In the genomic region with DNA sequence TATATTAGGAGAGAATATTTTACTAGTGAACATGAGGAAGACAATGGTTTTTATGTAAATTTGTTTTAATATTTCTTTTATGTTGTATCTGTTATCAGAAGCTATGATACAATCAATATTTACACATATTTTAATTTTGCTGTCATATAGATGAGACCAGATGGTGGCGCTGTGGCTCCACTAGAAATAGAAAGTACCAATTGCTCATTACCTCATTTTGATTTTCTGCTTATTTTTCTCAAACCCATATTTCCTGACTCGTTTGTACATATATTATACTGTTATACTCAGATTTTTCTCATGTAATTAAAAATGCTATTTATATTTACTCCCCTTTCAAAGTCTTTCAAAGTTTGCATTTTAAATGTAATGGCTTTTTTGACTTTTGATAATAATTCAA, we compare ENCODE assay signal across 10 mouse cellular contexts.
DNase-seq lines count a peak whose midpoint lies in the region; ATAC-seq and TF ChIP-seq lines count a peak whose summit lies in the region.
"Had no signal": no experiment of that assay in that cellular context is flagged by ENCODE, and none has a peak within 500 bp of the region (broad histone marks: within the 10 kb centered on the region; RNA-seq: fewer than 3 reads in every experiment).

No protein-coding gene starts in this region.

- peak; percentile 84 for TF ChIP-seq CTCF in intestine, postnatal 0 days (IDR thresholded peaks at IDR 0.05; ENCODE audit: low read depth)
- TF ChIP-seq CTCF in G1E (IDR thresholded peaks at IDR 0.05; ENCODE audit: low read depth, low read length), result 0 out of 2 replicates have a peak, but pooled peaks have one; percentile 15

- no peak for ATAC-seq in intestine, postnatal 0 days
- no peak for ATAC-seq in intestine, embryonic 16.5 days
- no peak for ATAC-seq in G1E (ENCODE audit: extremely low read depth, insufficient number of reproducible peaks, low FRiP score, poor library complexity, severe bottlenecking)
- no peak for ATAC-seq in monocyte, adult 5-6 weeks (replicated peaks; ENCODE audit: insufficient number of reproducible peaks, low FRiP score, low TSS enrichment, poor library complexity, severe bottlenecking)

- no peaks in the 10 kb centered on the region for H3K4me1 ChIP-seq in intestine, postnatal 0 days (replicated peaks; ENCODE audit: control insufficient read depth, insufficient read depth, low read length)
- no peaks in the 10 kb centered on the region; the same call in 1 of the 2 replicates for H3K4me1 ChIP-seq in intestine, embryonic 16.5 days (ENCODE audit: control insufficient read depth, insufficient read depth, low read length)
- no peaks in the 10 kb centered on the region for H3K4me1 ChIP-seq in G1E (ENCODE audit: insufficient read depth, low read depth, low read length)
- H3K4me1 ChIP-seq: embryonic facial prominence, embryonic 12.5 days; limb, embryonic 15.5 days had no signal

- H3K4me2 ChIP-seq in intestine, postnatal 0 days (replicated peaks; ENCODE audit: low read depth), result no peak overlapping the region
- no peak overlapping the region for H3K4me2 ChIP-seq in intestine, embryonic 16.5 days (ENCODE audit: low read depth, low read length)
- H3K4me2 ChIP-seq: embryonic facial prominence, embryonic 12.5 days; limb, embryonic 15.5 days had no signal

- no peak overlapping the region for H3K27ac ChIP-seq in intestine, postnatal 0 days (ENCODE audit: low read depth, low read length)
- H3K27ac ChIP-seq in intestine, embryonic 16.5 days (ENCODE audit: low read length), result no peak overlapping the region
- H3K27ac ChIP-seq: embryonic facial prominence, embryonic 12.5 days; limb, embryonic 15.5 days had no signal

- no peaks in the 10 kb centered on the region for H3K36me3 ChIP-seq in intestine, postnatal 0 days (ENCODE audit: control insufficient read depth, insufficient read depth)
- H3K36me3 ChIP-seq in intestine, embryonic 16.5 days (ENCODE audit: control insufficient read depth, insufficient read depth, low read length), result no peaks in the 10 kb centered on the region
- H3K36me3 ChIP-seq in G1E (replicated peaks), result no peaks in the 10 kb centered on the region
- H3K36me3 ChIP-seq: embryonic facial prominence, embryonic 12.5 days; limb, embryonic 15.5 days had no signal

- no peaks in the 10 kb centered on the region for H3K9me3 ChIP-seq in intestine, postnatal 0 days (ENCODE audit: control insufficient read depth)
- H3K9me3 ChIP-seq in intestine, embryonic 16.5 days (ENCODE audit: control insufficient read depth, low read length), result no peaks in the 10 kb centered on the region
- H3K9me3 ChIP-seq in G1E (replicated peaks), result no peaks in the 10 kb centered on the region
- H3K9me3 ChIP-seq: embryonic facial prominence, embryonic 12.5 days; limb, embryonic 15.5 days had no signal

- no peak overlapping the region for H3K4me3 ChIP-seq in intestine, postnatal 0 days (ENCODE audit: low read depth, low read length)
- H3K4me3 ChIP-seq in intestine, embryonic 16.5 days (ENCODE audit: low read length), result no peak overlapping the region
- no peak overlapping the region for H3K4me3 ChIP-seq in G1E (ENCODE audit: low read depth, low read length)
- H3K4me3 ChIP-seq: embryonic facial prominence, embryonic 12.5 days; limb, embryonic 15.5 days had no signal

- H3K9ac ChIP-seq in intestine, postnatal 0 days (ENCODE audit: low read depth, low read length), result no peak overlapping the region
- no peak overlapping the region for H3K9ac ChIP-seq in intestine, embryonic 16.5 days (ENCODE audit: low read depth, low read length)
- H3K9ac ChIP-seq: embryonic facial prominence, embryonic 12.5 days; limb, embryonic 15.5 days had no signal

- WGBS in intestine, postnatal 0 days, result 3% methylated on average over 2 of the region's 2 CpGs
- 5% methylated on average over 2 of the region's 2 CpGs for WGBS in intestine, embryonic 16.5 days

- intact Hi-C loops in left cerebral cortex, postnatal 10 days (cut with DNase I), result loop anchor here (2.0 to 10.0 kb wide), 3 partner anchors 569 to 1022 kb away; no protein-coding TSS in a partner anchor

- DNase-seq in G1E (ENCODE audit: low spot score), result no peak
- DNase-seq in adrenal gland, postnatal 36 days, result peak; percentile 15 to 41
- peak; percentile 61 for DNase-seq in gastrocnemius, postnatal 10 days
- DNase-seq in left cerebral cortex, postnatal 10 days (ENCODE audit: extremely low spot score in 1 of 2, low spot score in 2 of 2), result peak; percentile 23 to 63
- DNase-seq in retina, postnatal 7 days (ENCODE audit: low read depth, low spot score), result peak; percentile 29

- no peaks in the 10 kb centered on the region for H3K27me3 ChIP-seq in intestine, postnatal 0 days (replicated peaks; ENCODE audit: control insufficient read depth, insufficient read depth, low read length)
- no peaks in the 10 kb centered on the region for H3K27me3 ChIP-seq in intestine, embryonic 16.5 days (replicated peaks; ENCODE audit: control insufficient read depth, insufficient read depth, low read length)
- no peaks in the 10 kb centered on the region for H3K27me3 ChIP-seq in G1E (ENCODE audit: insufficient read depth, low read length)
- H3K27me3 ChIP-seq: embryonic facial prominence, embryonic 12.5 days; limb, embryonic 15.5 days had no signal
